Mouse (Mus musculus) heart, embryonic 14.5 days (tissue): ENCODE results near the gene Sema6b. TPM values are rescaled to one million over a fixed set of nuclear protein-coding genes. Genes with fewer than 3 reads are reported as not detected.

ENCODE experiments used
- ATAC-seq: fragments of 200-750 bp; cut with Nextera tagmentation; 2 replicates; pipeline ENCODE4 v1.8.0; 2017; ENCODE audit warnings: low read depth, moderate TSS enrichment; ENCODE audit not compliant: insufficient number of reproducible peaks, insufficient read depth, low FRiP score
- H3K27ac ChIP-seq, 2 experiments: fragments of 200-500 bp in 1 of 2; fragments of 300-500 bp in 1 of 2; sonication (generic) in 1 of 2; replicated peaks in 1 of 2; 2 replicates each; pipeline ENCODE4 v1.5.1; 2012 to 2014; ENCODE audit warnings: low read depth in 2 of 2, low read length in 2 of 2, control low read depth in 1 of 2, mild to moderate bottlenecking in 1 of 2, mixed read lengths in 1 of 2; ENCODE audit not compliant: control insufficient read depth in 1 of 2, insufficient read depth in 1 of 2
- H3K27me3 ChIP-seq: fragments of 300-500 bp; sonication (generic); 2 replicates; pipeline ENCODE4 v1.6.1; 2014; ENCODE audit warnings: mild to moderate bottlenecking, low read length, control low read depth; ENCODE audit not compliant: control insufficient read depth, insufficient read depth
- H3K36me3 ChIP-seq: fragments of 300-500 bp; sonication (generic); 2 replicates; pipeline ENCODE4 v1.6.1; 2014; ENCODE audit warnings: mild to moderate bottlenecking, control low read depth, low read length, mixed read lengths; ENCODE audit not compliant: control insufficient read depth, insufficient read depth
- H3K4me1 ChIP-seq, 2 experiments: fragments of 200-500 bp in 1 of 2; fragments of 300-500 bp in 1 of 2; sonication (generic) in 1 of 2; 2 replicates each; pipeline ENCODE4 v1.6.1; 2012 to 2014; ENCODE audit warnings: low read length in 2 of 2, control low read depth in 1 of 2, mixed read lengths in 1 of 2; ENCODE audit not compliant: control insufficient read depth in 2 of 2, insufficient read depth in 2 of 2
- H3K4me2 ChIP-seq: fragments of 300-500 bp; sonication (generic); 2 replicates; pipeline ENCODE4 v1.6.1; 2014; ENCODE audit warnings: mild to moderate bottlenecking, low read length
- H3K4me3 ChIP-seq, 2 experiments: fragments of 200-500 bp in 1 of 2; fragments of 300-500 bp in 1 of 2; sonication (generic) in 1 of 2; 2 replicates each; pipeline ENCODE4 v1.5.1; 2012 to 2014; ENCODE audit warnings: low read length in 2 of 2, mild to moderate bottlenecking in 2 of 2, control low read depth in 1 of 2, low read depth in 1 of 2, moderate library complexity in 1 of 2; ENCODE audit not compliant: control insufficient read depth in 1 of 2, insufficient read depth in 1 of 2
- H3K9ac ChIP-seq: fragments of 300-500 bp; sonication (generic); 2 replicates; pipeline ENCODE4 v1.6.1; 2014; ENCODE audit warnings: mild to moderate bottlenecking, low read length
- H3K9me3 ChIP-seq: fragments of 300-500 bp; sonication (generic); 2 replicates; pipeline ENCODE4 v1.6.1; 2016; ENCODE audit warnings: low read length, control low read depth; ENCODE audit not compliant: control insufficient read depth
- WGBS: fragments of 180-500 bp; shearing (Covaris S2); extraction: QIAGEN DNeasy Blood & Tissue Kit; methylation state at CpG from one replicate; pipeline ENCODE4 v1.1.7; 2014; 5-methylcytosine and 5-hydroxymethylcytosine counted together
- polyA plus RNA-seq: library from polyadenylated mRNA; unstranded; fragments of >200 nt; fragmentation: Nextera tagmentation; extraction: Ambion mirVana; gene quantifications from 2 replicates; pipeline ENCODE4 v1.2.1, GENCODE M21; 2014

The Sema6b gene
- polyA plus RNA-seq, 1 experiment from 2014 or later = 0.85 TPM

- no peak for ATAC-seq
- WGBS = 96% methylated on average over 5 of the region's 5 CpGs
Measured at GRCm38 (mm10) chr17:56102158-56102557, 38.0 kb downstream of the Sema6b start.

GRCm38 (mm10) chr17:56100811-56101210 is 39.3 kb downstream of the Sema6b start:
- Histone ChIP-seq H3K27me3 (no peaks in the 10 kb centered on the region), H3K9me3 (no peaks in the 10 kb centered on the region), H3K4me1 (no peaks in the 10 kb centered on the region), H3K4me2 (no peak overlapping the region), H3K27ac (no peak overlapping the region), H3K9ac (no peak overlapping the region), H3K36me3 (peaks cover 79% of the 10 kb centered on the region), H3K4me3 (no peak overlapping the region)
- WGBS = 93% methylated on average over 3 of the region's 3 CpGs
- no peak for ATAC-seq

More at GRCm38 (mm10) chr17:56102158-56102557, 38.0 kb downstream of the Sema6b start:
- Histone ChIP-seq H3K9ac (no peak overlapping the region), H3K9me3 (no peaks in the 10 kb centered on the region), H3K27ac (no peak overlapping the region), H3K4me2 (no peak overlapping the region), H3K4me1 (no peaks in the 10 kb centered on the region), H3K4me3 (no peak overlapping the region), H3K27me3 (no peaks in the 10 kb centered on the region), H3K36me3 (peaks cover 65% of the 10 kb centered on the region)

GRCm38 (mm10) chr17:56098711-56099572 is 41.2 kb downstream of the Sema6b start:
- H3K36me3 ChIP-seq = peaks cover 92% of the 10 kb centered on the region
- no peaks in the 10 kb centered on the region for H3K4me1 ChIP-seq
- no peak overlapping the region for H3K4me2 ChIP-seq
- H3K27me3 ChIP-seq = no peaks in the 10 kb centered on the region
- H3K27ac ChIP-seq = no peak overlapping the region
- H3K9me3 ChIP-seq = no peaks in the 10 kb centered on the region
- ATAC-seq = no peak
- 93% methylated on average over 15 of the region's 15 CpGs for WGBS
- no peak overlapping the region for H3K9ac ChIP-seq
- no peak overlapping the region for H3K4me3 ChIP-seq

- H3K27me3 ChIP-seq = no peaks in the 10 kb centered on the region
- no peaks in the 10 kb centered on the region for H3K4me1 ChIP-seq
- H3K27ac ChIP-seq = no peak overlapping the region
- no peak overlapping the region for H3K4me2 ChIP-seq
- WGBS = 88% methylated on average over 8 of the region's 8 CpGs
- no peaks in the 10 kb centered on the region for H3K9me3 ChIP-seq
- ATAC-seq = no peak
- H3K4me3 ChIP-seq = no peak overlapping the region
- peaks cover 94% of the 10 kb centered on the region for H3K36me3 ChIP-seq
- no peak overlapping the region for H3K9ac ChIP-seq
Measured at GRCm38 (mm10) chr17:56098180-56098579, 42.0 kb downstream of the Sema6b start.

GRCm38 (mm10) chr17:56096883-56097282 is 43.3 kb downstream of the Sema6b start:
- peaks cover 89% of the 10 kb centered on the region for H3K36me3 ChIP-seq
- 92% methylated on average over 12 of the region's 12 CpGs for WGBS
- no peak overlapping the region for H3K27ac ChIP-seq
- H3K9me3 ChIP-seq = no peaks in the 10 kb centered on the region
- no peak overlapping the region for H3K4me2 ChIP-seq
- ATAC-seq = no peak
- no peak overlapping the region for H3K4me3 ChIP-seq
- H3K27me3 ChIP-seq = no peaks in the 10 kb centered on the region
- no peaks in the 10 kb centered on the region for H3K4me1 ChIP-seq
- no peak overlapping the region for H3K9ac ChIP-seq

- no peak for ATAC-seq
Measured at GRCm38 (mm10) chr17:56092794-56093193, 47.3 kb downstream of the Sema6b start.

GRCm38 (mm10) chr17:56092312-56092711 is 47.8 kb downstream of the Sema6b start:
- H3K36me3 ChIP-seq = peaks cover 64% of the 10 kb centered on the region
- WGBS = 55% methylated on average over 1 of the region's 1 CpGs
- no peaks in the 10 kb centered on the region for H3K9me3 ChIP-seq
- H3K4me1 ChIP-seq = no peaks in the 10 kb centered on the region
- H3K27ac ChIP-seq = no peak overlapping the region
- no peak overlapping the region for H3K4me2 ChIP-seq
- no peak overlapping the region for H3K9ac ChIP-seq
- no peak overlapping the region for H3K4me3 ChIP-seq
- no peaks in the 10 kb centered on the region for H3K27me3 ChIP-seq
- ATAC-seq = no peak

More at GRCm38 (mm10) chr17:56092794-56093193, 47.3 kb downstream of the Sema6b start:
- no peak overlapping the region for H3K27ac ChIP-seq
- 100% methylated on average over 1 of the region's 1 CpGs for WGBS
- no peaks in the 10 kb centered on the region for H3K27me3 ChIP-seq
- H3K4me1 ChIP-seq = no peaks in the 10 kb centered on the region
- no peak overlapping the region for H3K9ac ChIP-seq
- H3K36me3 ChIP-seq = peaks cover 65% of the 10 kb centered on the region
- no peaks in the 10 kb centered on the region for H3K9me3 ChIP-seq
- H3K4me2 ChIP-seq = no peak overlapping the region
- no peak overlapping the region for H3K4me3 ChIP-seq
